Mouse (Mus musculus) heart, adult 2 months (tissue): ENCODE measurements around the gene Sytl2. TPM values are rescaled to one million over a fixed set of nuclear protein-coding genes. Genes with fewer than 3 reads are reported as not detected.

Experiments
- DNase-seq, 2 experiments: peaks; one replicate each; pipeline ENCODE4 v3.0.0; 2021
- H3K27ac ChIP-seq: fragments of 200-600 bp; 2 replicates; pipeline ENCODE4 v1.8.1; 2022
- H3K27me3 ChIP-seq: fragments of 200-500 bp; 2 replicates; pipeline ENCODE4 v1.6.1; 2012; ENCODE audit warnings: mild to moderate bottlenecking, low read length, inconsistent platforms, mixed read lengths; ENCODE audit not compliant: control insufficient read depth, insufficient read depth
- H3K36me3 ChIP-seq: fragments of 200-500 bp; 2 replicates; pipeline ENCODE4 v1.6.1; 2012; ENCODE audit warnings: low read length, inconsistent platforms; ENCODE audit not compliant: control insufficient read depth, insufficient read depth
- H3K4me1 ChIP-seq: fragments of 200-500 bp; 2 replicates; pipeline ENCODE4 v1.6.1; 2011; ENCODE audit warnings: low read length; ENCODE audit not compliant: control insufficient read depth, insufficient read depth
- H3K4me3 ChIP-seq: fragments of 200-600 bp; 2 replicates; pipeline ENCODE4 v1.8.1; 2022
- H3K79me2 ChIP-seq: fragments of 200-500 bp; replicated peaks from 2 replicates; pipeline ENCODE4 v1.6.1; 2012; ENCODE audit warnings: mild to moderate bottlenecking, inconsistent platforms, low read length, moderate library complexity, mixed read lengths; ENCODE audit not compliant: control insufficient read depth, insufficient read depth
- H3K9ac ChIP-seq: fragments of 200-500 bp; 2 replicates; pipeline ENCODE4 v1.6.1; 2012; ENCODE audit warnings: low read depth, mild to moderate bottlenecking, control low read depth, inconsistent platforms, low read length, mixed read lengths
- CTCF ChIP-seq: fragments of 200-600 bp; IDR thresholded peaks from 2 replicates; pipeline ENCODE4 v1.8.1; 2022; ENCODE audit warnings: antibody characterized with exemption, mild to moderate bottlenecking, moderate library complexity
- EP300 ChIP-seq: fragments of 200-500 bp; IDR thresholded peaks from 2 replicates; pipeline ENCODE4 v1.6.1; 2011; ENCODE audit warnings: low read depth, low read length, control low read depth; ENCODE audit not compliant: insufficient read depth
- POLR2A ChIP-seq: fragments of 200-500 bp; IDR thresholded peaks from 2 replicates; pipeline ENCODE4 v1.6.1; 2011; ENCODE audit warnings: mild to moderate bottlenecking, low read depth, low read length, control low read depth; ENCODE audit not compliant: insufficient read depth
- WGBS: fragments of 180-500 bp; shearing (Covaris S2); methylation state at CpG from one replicate; pipeline ENCODE4 v1.1.7; 2018; 5-methylcytosine and 5-hydroxymethylcytosine counted together
- intact Hi-C: fragments of 180-260 bp; cut with DNase I; formaldehyde crosslinking; loops from one replicate; pipeline ENCODE4 v1.15.1; 2025
- polyA plus RNA-seq: library from polyadenylated mRNA; depleted of rRNA; stranded (reverse); fragments of >200 nt; gene quantifications from 2 replicates; pipeline ENCODE4 v1.2.3, GENCODE M21; 2012
- total RNA-seq, 2 experiments: library from RNA; stranded (reverse); gene quantifications; 2 replicates each; pipeline ENCODE4 v1.2.3; 2021

Sytl2 gene
- total and polyA plus RNA-seq, 3 experiments, result 2.1 to 3.8 (median 3.3) TPM

- Histone ChIP-seq H3K79me2 (no peaks in the 10 kb centered on the region), H3K9ac (0 out of 2 replicates have a peak within 1 kb of the TSS, but pooled peaks have one; percentile 17), H3K36me3 (no peaks in the 10 kb centered on the region), H3K4me3 (peak within 1 kb of the TSS; percentile 33), H3K4me1 (0 out of 2 replicates have a peak, but pooled peaks cover 3% of the 10 kb centered on the region), H3K27ac (no peak within 1 kb of the TSS; the same call in 1 of the 2 replicates), H3K27me3 (no peaks in the 10 kb centered on the region)
- intact Hi-C loops, result loop anchor here (1.0 to 10.0 kb wide), 4 partner anchors 113 to 761 kb away; no protein-coding TSS in a partner anchor
- DNase-seq, result peak; percentile 82 to 84
- TF ChIP-seq CTCF, result peak; percentile 97
- TF ChIP-seq EP300, result peak; percentile 75; the same call in 1 of the 2 replicates
- TF ChIP-seq POLR2A, result no peak
- WGBS, result 8% methylated on average over 28 of the region's 28 CpGs
These were observed 36.6 kb upstream of the Sytl2 start, which contains the start of gene Ccdc83 for GRCm38 (mm10) chr7:90265289-90265970. TSS of gene Ccdc83 (minus strand) at chr7:90265777.

DNA sequence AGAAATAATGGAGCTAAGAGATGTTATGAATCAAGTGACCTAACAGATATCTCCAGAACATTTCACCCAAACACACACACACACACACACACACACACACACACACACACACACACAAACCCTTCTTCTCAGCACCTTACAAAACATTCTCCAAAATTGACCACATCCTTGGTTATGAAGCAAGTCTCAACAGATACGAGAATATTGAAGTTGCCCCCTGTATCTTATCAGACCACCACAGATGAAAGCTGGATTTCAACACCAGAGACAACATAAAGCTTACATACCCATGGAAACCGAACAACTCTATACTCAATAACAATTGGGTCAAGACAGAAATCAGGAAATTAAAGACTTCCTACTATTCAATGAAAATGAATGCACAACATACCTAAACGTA, 31.9 kb upstream of the Sytl2 start:
- intact Hi-C loops, result no loop called here
- Histone ChIP-seq H3K9ac (no peak overlapping the region), H3K79me2 (no peaks in the 10 kb centered on the region), H3K4me3 (no peak overlapping the region), H3K27me3 (no peaks in the 10 kb centered on the region), H3K4me1 (0 out of 2 replicates have a peak, but pooled peaks cover 2% of the 10 kb centered on the region), H3K36me3 (no peaks in the 10 kb centered on the region), H3K27ac (no peak overlapping the region)
- no peak for DNase-seq
- 46% methylated on average over 3 of the region's 3 CpGs for WGBS
- TF ChIP-seq POLR2A, result no peak
- TF ChIP-seq EP300, result no peak

DNA sequence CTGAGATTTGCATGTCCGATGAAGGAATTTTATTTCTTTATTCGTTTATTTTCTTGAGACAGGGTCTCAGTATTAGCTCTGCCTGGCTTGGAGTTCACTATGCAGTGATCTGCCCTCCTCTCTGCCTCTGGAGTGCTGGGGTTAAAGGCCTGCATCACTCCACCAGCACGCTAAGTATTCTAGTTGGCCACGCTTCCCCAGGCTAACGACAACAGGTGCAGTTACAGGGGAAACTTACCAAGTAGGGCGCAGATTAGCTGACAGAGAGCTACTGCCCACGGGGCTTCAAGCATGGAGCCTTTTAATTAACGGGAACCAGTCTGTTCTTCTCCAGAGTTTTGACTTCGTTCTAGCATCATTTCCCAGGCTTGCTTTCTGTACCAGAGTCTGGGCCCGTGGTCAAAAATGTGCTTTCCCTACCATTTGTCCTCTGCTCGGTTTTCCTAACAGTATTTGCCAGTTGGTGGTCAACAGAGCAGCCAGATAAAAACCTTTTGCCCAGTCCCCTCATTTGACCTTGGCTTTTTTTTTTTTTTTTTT, 27.4 kb upstream of the Sytl2 start:
- Histone ChIP-seq H3K4me3 (no peak overlapping the region), H3K36me3 (no peaks in the 10 kb centered on the region), H3K4me1 (no peaks in the 10 kb centered on the region; the same call in 1 of the 2 replicates), H3K9ac (no peak overlapping the region), H3K27ac (no peak overlapping the region), H3K27me3 (no peaks in the 10 kb centered on the region), H3K79me2 (no peaks in the 10 kb centered on the region)
- TF ChIP-seq POLR2A (no peak), EP300 (no peak), CTCF (no peak)
- WGBS, result 56% methylated on average over 11 of the region's 11 CpGs
- no peak for DNase-seq
- intact Hi-C loops, result no loop called here

GRCm38 (mm10) chr7:90277246-90277645, 24.8 kb upstream of the Sytl2 start:
- Histone ChIP-seq H3K4me3 (no peak overlapping the region), H3K27ac (no peak overlapping the region), H3K9ac (no peak overlapping the region), H3K36me3 (no peaks in the 10 kb centered on the region), H3K79me2 (no peaks in the 10 kb centered on the region), H3K4me1 (no peaks in the 10 kb centered on the region; the same call in 1 of the 2 replicates), H3K27me3 (no peaks in the 10 kb centered on the region)
- intact Hi-C loops, result no loop called here
- WGBS, result 80% methylated on average over 3 of the region's 3 CpGs
- TF ChIP-seq EP300 (no peak), POLR2A (no peak), CTCF (no peak)
- DNase-seq, result no peak

- 29% methylated on average over 4 of the region's 4 CpGs for WGBS
- intact Hi-C loops, result no loop called here
- Histone ChIP-seq H3K27me3 (no peaks in the 10 kb centered on the region), H3K27ac (no peak overlapping the region), H3K4me1 (no peaks in the 10 kb centered on the region; the same call in 1 of the 2 replicates), H3K9ac (no peak overlapping the region), H3K4me3 (no peak overlapping the region), H3K36me3 (no peaks in the 10 kb centered on the region), H3K79me2 (no peaks in the 10 kb centered on the region)
- no peak for TF ChIP-seq EP300
- no peak for TF ChIP-seq POLR2A
- TF ChIP-seq CTCF, result no peak
- peak in 1 of 2 experiments; percentile 37 for DNase-seq
These were observed 24.3 kb upstream of the Sytl2 start for GRCm38 (mm10) chr7:90277769-90278168.

GRCm38 (mm10) chr7:90279136-90279535, 22.9 kb upstream of the Sytl2 start:
- no peak overlapping the region for H3K27ac ChIP-seq
- no peaks in the 10 kb centered on the region; the same call in 1 of the 2 replicates for H3K4me1 ChIP-seq
- no peaks in the 10 kb centered on the region for H3K36me3 ChIP-seq
- WGBS, result 93% methylated on average over 4 of the region's 4 CpGs
- no peak overlapping the region for H3K4me3 ChIP-seq
- no peaks in the 10 kb centered on the region for H3K27me3 ChIP-seq
- intact Hi-C loops, result no loop called here
- no peak overlapping the region for H3K9ac ChIP-seq
- no peaks in the 10 kb centered on the region for H3K79me2 ChIP-seq
- no peak for DNase-seq
- TF ChIP-seq POLR2A, result no peak
- TF ChIP-seq CTCF, result no peak
